Mouse (Mus musculus) brain, embryonic 14.5 days (tissue): ENCODE data around the gene Ubr1.

Experiments
- CTCF ChIP-seq: fragments of 200-500 bp; IDR thresholded peaks from 2 replicates; pipeline ENCODE4 v1.5.1; 2012; ENCODE audit warnings: inconsistent platforms, mild to moderate bottlenecking, moderate library complexity, borderline replicate concordance; ENCODE audit not compliant: insufficient read depth, insufficient read length; ENCODE audit errors: extremely low read depth
- POLR2A ChIP-seq: fragments of 200-500 bp; IDR thresholded peaks from 2 replicates; pipeline ENCODE4 v1.6.1; 2012; ENCODE audit warnings: mild to moderate bottlenecking, inconsistent platforms, borderline replicate concordance; ENCODE audit not compliant: poor library complexity, insufficient read depth, insufficient read length, severe bottlenecking; ENCODE audit errors: extremely low read depth

- TF ChIP-seq CTCF (no peak), POLR2A (no peak)
Observed at GRCm38 (mm10) chr2:121016226-121016625, 45.7 kb upstream of the Ubr1 start.
